Mouse (Mus musculus): ENCODE results near the gene Psmb1.
"Not testable (repeated sequence)": the region's sequence is repeated elsewhere in the genome, so short reads cannot be mapped to it uniquely, and the experiment has no call there.

The Psmb1 gene

GRCm38 (mm10) chr17:15499656-15500394 lies at the start of gene Psmb1, which contains the start of gene Tbp:
Gene Psmb1, minus strand, starts transcription at chr17:15499751.
Gene Tbp, plus strand, starts transcription at chr17:15499888.
- DNase-seq (ENCODE audit: low read depth, low spot score): peak; percentile 98

GRCm38 (mm10) chr17:15546440-15546839 lies 46.9 kb upstream of the Psmb1 start:
- no peak for DNase-seq (ENCODE audit: low read depth, low spot score)

- DNase-seq (ENCODE audit: low read depth, low spot score): not testable (repeated sequence)
Measured at GRCm38 (mm10) chr17:15543868-15544267, 44.3 kb upstream of the Psmb1 start.

GRCm38 (mm10) chr17:15540309-15540708 lies 40.8 kb upstream of the Psmb1 start:
- DNase-seq (ENCODE audit: low read depth, low spot score): no peak

- DNase-seq (ENCODE audit: low read depth, low spot score): no peak
Measured at GRCm38 (mm10) chr17:15536457-15536904, 36.9 kb upstream of the Psmb1 start.

GRCm38 (mm10) chr17:15535943-15536342 lies 36.4 kb upstream of the Psmb1 start:
- DNase-seq (ENCODE audit: low read depth, low spot score): no peak

GRCm38 (mm10) chr17:15535162-15535800 lies 35.7 kb upstream of the Psmb1 start:
- no peak for DNase-seq (ENCODE audit: low read depth, low spot score)

GRCm38 (mm10) chr17:15530141-15530540 lies 30.6 kb upstream of the Psmb1 start:
- DNase-seq (ENCODE audit: low read depth, low spot score): peak; percentile 13

GRCm38 (mm10) chr17:15528887-15529286 lies 29.3 kb upstream of the Psmb1 start:
- no peak for DNase-seq (ENCODE audit: low read depth, low spot score)

- no peak for DNase-seq (ENCODE audit: low read depth, low spot score)
Measured at GRCm38 (mm10) chr17:15527811-15528136, 28.2 kb upstream of the Psmb1 start.

GRCm38 (mm10) chr17:15526986-15527810 lies 27.6 kb upstream of the Psmb1 start, which contains the start of gene Pdcd2:
Gene Pdcd2, minus strand, starts transcription at chr17:15527301.
- DNase-seq (ENCODE audit: low read depth, low spot score): peak; percentile 96

GRCm38 (mm10) chr17:15526304-15526703 lies 26.8 kb upstream of the Psmb1 start:
- DNase-seq (ENCODE audit: low read depth, low spot score): peak; percentile 5

- no peak for DNase-seq (ENCODE audit: low read depth, low spot score)
Measured at GRCm38 (mm10) chr17:15518766-15519165, 19.2 kb upstream of the Psmb1 start.

- no peak for DNase-seq (ENCODE audit: low read depth, low spot score)
Measured at GRCm38 (mm10) chr17:15518186-15518585, 18.6 kb upstream of the Psmb1 start.

- DNase-seq (ENCODE audit: low read depth, low spot score): no peak
Measured at GRCm38 (mm10) chr17:15517776-15518175, 18.2 kb upstream of the Psmb1 start.

GRCm38 (mm10) chr17:15510694-15511093 lies 11.1 kb upstream of the Psmb1 start:
- DNase-seq (ENCODE audit: low read depth, low spot score): no peak

- DNase-seq (ENCODE audit: low read depth, low spot score): no peak
Measured at GRCm38 (mm10) chr17:15498753-15499113, 818 bp downstream of the Psmb1 start.

- peak; percentile 90 for DNase-seq (ENCODE audit: low read depth, low spot score)
Measured at GRCm38 (mm10) chr17:15497882-15498752, 1.4 kb downstream of the Psmb1 start.

- DNase-seq (ENCODE audit: low read depth, low spot score): no peak
Measured at GRCm38 (mm10) chr17:15490542-15490941, 9.0 kb downstream of the Psmb1 start.

GRCm38 (mm10) chr17:15472671-15473070 lies 26.9 kb downstream of the Psmb1 start:
- DNase-seq (ENCODE audit: low read depth, low spot score): no peak

GRCm38 (mm10) chr17:15467669-15468068 lies 31.9 kb downstream of the Psmb1 start:
- DNase-seq (ENCODE audit: low read depth, low spot score): peak; percentile 83

All from mesoderm, embryonic 11.5 days (tissue).